Mouse (Mus musculus) midbrain, embryonic 13.5 days (tissue): ENCODE results near the gene Cntnap5b. TPM values are rescaled to one million over a fixed set of nuclear protein-coding genes. Genes with fewer than 3 reads are reported as not detected.
A peak's percentile ranks its signal among the peaks of the same experiment; 100 is the strongest.
"Not testable (repeated sequence)": the region's sequence is repeated elsewhere in the genome, so short reads cannot be mapped to it uniquely, and the experiment has no call there.

Experiments used
- ATAC-seq: fragments of 200-750 bp; cut with Nextera tagmentation; 2 replicates; pipeline ENCODE4 v1.8.0; 2017; ENCODE audit warnings: mild to moderate bottlenecking, moderate TSS enrichment, moderate library complexity
- H3K27ac ChIP-seq: fragments of 300-500 bp; sonication (generic); 2 replicates; pipeline ENCODE4 v1.5.1; 2015; ENCODE audit warnings: inconsistent platforms, mild to moderate bottlenecking, moderate library complexity
- H3K27me3 ChIP-seq: fragments of 300-500 bp; sonication (generic); 2 replicates; pipeline ENCODE4 v1.6.1; 2015; ENCODE audit warnings: mild to moderate bottlenecking, inconsistent platforms
- H3K36me3 ChIP-seq: fragments of 300-500 bp; sonication (generic); 2 replicates; pipeline ENCODE4 v1.6.1; 2015; ENCODE audit warnings: mild to moderate bottlenecking, inconsistent platforms
- H3K4me1 ChIP-seq: fragments of 300-500 bp; sonication (generic); replicated peaks from 2 replicates; pipeline ENCODE4 v1.6.1; 2015; ENCODE audit warnings: inconsistent platforms
- H3K4me2 ChIP-seq: fragments of 300-500 bp; sonication (generic); replicated peaks from 2 replicates; pipeline ENCODE4 v1.6.1; 2015; ENCODE audit warnings: moderate library complexity, mild to moderate bottlenecking, inconsistent platforms
- H3K4me3 ChIP-seq: fragments of 300-500 bp; sonication (generic); replicated peaks from 2 replicates; pipeline ENCODE4 v1.5.1; 2015; ENCODE audit warnings: mild to moderate bottlenecking, inconsistent platforms
- H3K9ac ChIP-seq: fragments of 300-500 bp; sonication (generic); replicated peaks from 2 replicates; pipeline ENCODE4 v1.6.1; 2015; ENCODE audit warnings: mild to moderate bottlenecking, inconsistent platforms
- H3K9me3 ChIP-seq: fragments of 300-500 bp; sonication (generic); 2 replicates; pipeline ENCODE4 v1.6.1; 2016; ENCODE audit warnings: mild to moderate bottlenecking, inconsistent platforms
- WGBS: fragments of 180-500 bp; shearing (Covaris S2); methylation state at CpG from one replicate; pipeline ENCODE4 v1.1.7; 2015; 5-methylcytosine and 5-hydroxymethylcytosine counted together
- polyA plus RNA-seq: library from polyadenylated mRNA; unstranded; fragments of >200 nt; fragmentation: Nextera tagmentation; extraction: Ambion mirVana; gene quantifications from 2 replicates; pipeline ENCODE4 v1.2.1, GENCODE M21; 2015

Gene Cntnap5b
- polyA plus RNA-seq, 1 experiment from 2014 or later = 1.0 TPM

DNA sequence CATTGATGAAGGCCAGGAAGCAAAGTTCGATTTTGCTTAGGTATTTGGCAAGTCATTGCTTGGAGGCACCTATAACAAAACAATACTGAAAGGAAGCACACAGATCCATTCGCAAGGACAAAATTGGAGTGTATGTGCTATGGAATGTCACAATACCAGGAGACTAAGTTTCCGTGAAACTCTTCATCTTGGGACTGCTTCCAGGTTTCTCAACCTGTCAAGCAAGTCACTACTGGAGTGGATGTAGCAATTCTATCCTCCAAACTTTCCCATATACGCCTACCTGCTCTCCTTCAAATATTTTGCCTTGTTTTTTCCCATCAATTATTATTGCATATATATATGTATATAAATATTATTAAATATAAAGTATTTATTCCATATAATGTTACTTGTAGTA lies 228.7 kb downstream of the Cntnap5b start:
- not testable (repeated sequence) for H3K4me1 ChIP-seq, H3K9me3 ChIP-seq, ATAC-seq, H3K27ac ChIP-seq, H3K36me3 ChIP-seq, H3K27me3 ChIP-seq, H3K9ac ChIP-seq, H3K4me2 ChIP-seq, H3K4me3 ChIP-seq
- whole genome bisulfite sequencing = 90% methylated on average over 4 of the region's 4 CpGs

DNA sequence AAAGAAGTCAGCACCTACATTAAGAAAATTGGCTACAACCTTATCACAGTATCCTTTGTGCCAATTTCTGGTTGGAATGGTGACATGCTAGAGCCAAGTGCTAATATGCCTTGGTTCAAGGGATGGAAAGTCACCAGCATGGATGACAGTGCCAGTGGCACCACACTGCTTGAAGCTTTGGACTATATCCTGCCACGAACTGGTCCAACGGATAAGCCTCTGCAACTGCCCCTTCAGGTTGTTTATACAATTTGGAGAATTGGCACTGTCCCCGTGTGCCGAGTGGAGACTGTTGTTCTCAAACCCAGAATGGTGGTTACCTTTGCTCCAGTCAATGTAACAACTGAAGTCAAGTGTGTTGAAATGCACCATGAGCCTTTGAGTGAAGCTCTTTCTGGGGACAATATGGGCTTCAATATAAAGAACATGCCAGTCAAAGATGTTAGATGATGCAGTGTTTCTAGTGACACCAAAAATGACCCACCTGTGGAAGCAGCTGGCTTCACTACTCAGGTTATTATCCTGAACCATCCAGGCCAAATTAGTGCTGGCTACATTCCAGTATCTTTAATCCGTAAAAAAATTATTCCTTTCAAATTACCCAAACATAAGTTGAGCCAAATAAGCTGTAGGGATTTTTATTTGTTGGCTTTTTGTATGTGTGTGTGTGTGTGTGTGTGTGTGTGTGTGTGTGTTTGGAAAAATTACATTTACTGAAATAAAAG lies 233.6 kb downstream of the Cntnap5b start:
- no peaks in the 10 kb centered on the region for H3K4me1 ChIP-seq
- H3K9me3 ChIP-seq = no peaks in the 10 kb centered on the region
- no peaks in the 10 kb centered on the region for H3K36me3 ChIP-seq
- H3K4me3 ChIP-seq = no peak overlapping the region
- no peak overlapping the region for H3K9ac ChIP-seq
- 83% methylated on average over 5 of the region's 5 CpGs for WGBS
- H3K4me2 ChIP-seq = no peak overlapping the region
- no peak for ATAC-seq
- H3K27me3 ChIP-seq = no peaks in the 10 kb centered on the region
- no peak overlapping the region for H3K27ac ChIP-seq

- Histone ChIP-seq H3K9me3 (no peaks in the 10 kb centered on the region), H3K27ac (no peak overlapping the region), H3K27me3 (no peaks in the 10 kb centered on the region), H3K4me1 (no peaks in the 10 kb centered on the region), H3K36me3 (no peaks in the 10 kb centered on the region), H3K9ac (no peak overlapping the region), H3K4me2 (no peak overlapping the region), H3K4me3 (no peak overlapping the region)
- WGBS = 90% methylated on average over 2 of the region's 2 CpGs
- no peak for ATAC-seq
These were observed 269.2 kb downstream of the Cntnap5b start for GRCm38 (mm10) chr1:100041808-100042207.

GRCm38 (mm10) chr1:100079812-100080211 lies 307.2 kb downstream of the Cntnap5b start:
- Histone ChIP-seq H3K4me3 (no peak overlapping the region), H3K9ac (no peak overlapping the region), H3K4me2 (no peak overlapping the region), H3K9me3 (no peaks in the 10 kb centered on the region), H3K27me3 (no peaks in the 10 kb centered on the region), H3K36me3 (no peaks in the 10 kb centered on the region), H3K4me1 (no peaks in the 10 kb centered on the region), H3K27ac (no peak overlapping the region)
- 69% methylated on average over 2 of the region's 2 CpGs for WGBS
- no peak for ATAC-seq

DNA sequence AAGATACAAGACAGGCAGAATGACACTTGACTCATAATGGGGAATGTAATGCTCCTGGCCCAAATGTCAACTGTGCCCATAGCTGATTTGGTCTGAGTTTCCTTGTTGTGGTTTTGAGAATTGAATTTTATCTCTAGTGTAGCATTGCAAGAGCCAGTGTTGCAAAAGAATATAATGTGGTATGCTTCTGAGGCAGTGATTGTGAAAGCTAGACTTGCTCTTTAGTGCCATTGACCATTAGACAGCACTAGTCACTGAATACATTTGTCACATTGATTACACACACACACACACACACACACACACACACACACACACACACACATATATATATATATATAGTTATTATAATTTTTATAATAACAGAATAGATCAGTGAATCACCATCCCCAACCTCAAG lies 328.0 kb downstream of the Cntnap5b start:
- H3K9ac ChIP-seq = no peak overlapping the region
- no peaks in the 10 kb centered on the region for H3K27me3 ChIP-seq
- ATAC-seq = no peak
- H3K4me1 ChIP-seq = no peaks in the 10 kb centered on the region
- H3K36me3 ChIP-seq = no peaks in the 10 kb centered on the region
- H3K27ac ChIP-seq = no peak overlapping the region
- no peak overlapping the region for H3K4me2 ChIP-seq
- H3K4me3 ChIP-seq = no peak overlapping the region
- H3K9me3 ChIP-seq = no peaks in the 10 kb centered on the region

- H3K27ac ChIP-seq = no peak overlapping the region
- H3K4me3 ChIP-seq = no peak overlapping the region
- H3K36me3 ChIP-seq = no peaks in the 10 kb centered on the region
- no peaks in the 10 kb centered on the region for H3K9me3 ChIP-seq
- H3K9ac ChIP-seq = no peak overlapping the region
- no peaks in the 10 kb centered on the region for H3K4me1 ChIP-seq
- WGBS = 59% methylated on average over 1 of the region's 1 CpGs
- ATAC-seq = no peak
- no peaks in the 10 kb centered on the region for H3K27me3 ChIP-seq
- no peak overlapping the region for H3K4me2 ChIP-seq
These were observed 328.5 kb downstream of the Cntnap5b start for GRCm38 (mm10) chr1:100101017-100101416.

GRCm38 (mm10) chr1:100104343-100104742 lies 331.8 kb downstream of the Cntnap5b start:
- Histone ChIP-seq H3K4me3 (no peak overlapping the region), H3K27me3 (no peaks in the 10 kb centered on the region), H3K27ac (no peak overlapping the region), H3K9me3 (no peaks in the 10 kb centered on the region), H3K4me1 (no peaks in the 10 kb centered on the region), H3K36me3 (no peaks in the 10 kb centered on the region), H3K9ac (no peak overlapping the region), H3K4me2 (no peak overlapping the region)
- ATAC-seq = no peak
- WGBS = 80% methylated on average over 2 of the region's 2 CpGs

DNA sequence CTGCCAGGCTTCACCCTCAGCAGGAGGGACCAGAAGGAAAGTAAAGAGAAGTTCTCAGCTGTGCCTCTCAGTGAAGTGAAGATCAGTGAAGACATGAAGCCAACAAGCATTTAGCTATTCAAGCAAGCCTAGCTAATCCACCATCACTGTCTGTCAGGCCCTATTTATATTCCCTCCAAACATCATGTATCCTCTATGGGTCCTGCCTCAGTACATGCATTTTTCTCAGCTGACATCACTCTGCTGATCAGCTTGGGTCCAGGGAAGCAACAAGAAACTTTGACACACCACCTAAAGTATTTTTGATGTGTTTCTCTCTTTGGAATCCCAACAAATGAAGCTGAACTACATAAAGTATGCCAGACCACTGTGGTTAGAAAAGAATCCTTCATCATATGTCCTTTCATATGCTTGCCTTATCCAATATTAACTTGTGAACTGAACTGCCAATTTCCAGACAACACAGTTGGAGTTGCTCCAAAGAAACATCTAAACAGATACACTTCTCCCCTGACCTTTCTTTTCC lies 349.9 kb downstream of the Cntnap5b start:
- Histone ChIP-seq H3K27me3 (no peaks in the 10 kb centered on the region), H3K4me1 (no peaks in the 10 kb centered on the region), H3K9ac (no peak overlapping the region), H3K4me3 (no peak overlapping the region), H3K9me3 (no peaks in the 10 kb centered on the region), H3K27ac (no peak overlapping the region), H3K36me3 (no peaks in the 10 kb centered on the region), H3K4me2 (no peak overlapping the region)
- ATAC-seq = no peak

GRCm38 (mm10) chr1:100163588-100164357 lies 391.2 kb downstream of the Cntnap5b start:
- no peak overlapping the region for H3K4me2 ChIP-seq
- no peaks in the 10 kb centered on the region for H3K9me3 ChIP-seq
- WGBS = 35% methylated on average over 2 of the region's 2 CpGs
- no peak overlapping the region for H3K9ac ChIP-seq
- no peaks in the 10 kb centered on the region for H3K4me1 ChIP-seq
- H3K27ac ChIP-seq = no peak overlapping the region
- no peak overlapping the region for H3K4me3 ChIP-seq
- H3K27me3 ChIP-seq = no peaks in the 10 kb centered on the region
- peak; percentile 77 for ATAC-seq
- no peaks in the 10 kb centered on the region for H3K36me3 ChIP-seq

DNA sequence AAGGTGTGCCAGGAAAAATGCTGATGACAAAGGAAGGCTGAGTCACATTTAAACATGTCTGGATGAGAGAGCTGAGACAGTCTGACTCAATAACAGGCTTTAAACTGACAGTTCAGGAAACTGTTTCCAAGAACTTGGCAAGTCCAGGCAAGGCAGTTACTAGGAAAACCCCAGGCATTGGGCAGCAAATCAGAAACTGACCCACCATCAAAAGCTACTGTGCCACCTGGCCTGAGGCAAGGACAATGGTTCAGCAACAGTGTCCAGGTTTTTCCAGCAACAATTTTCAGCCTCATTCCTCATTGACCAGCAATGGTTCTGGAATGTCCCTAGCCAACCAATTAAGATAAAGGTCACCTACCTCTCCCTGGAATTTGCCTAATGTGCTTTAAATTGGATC lies 399.0 kb downstream of the Cntnap5b start:
- Histone ChIP-seq H3K4me1 (no peaks in the 10 kb centered on the region), H3K27me3 (no peaks in the 10 kb centered on the region), H3K9me3 (no peaks in the 10 kb centered on the region), H3K36me3 (no peaks in the 10 kb centered on the region), H3K4me3 (no peak overlapping the region), H3K27ac (no peak overlapping the region), H3K9ac (no peak overlapping the region), H3K4me2 (no peak overlapping the region)
- no peak for ATAC-seq

GRCm38 (mm10) chr1:100180050-100180449 lies 407.5 kb downstream of the Cntnap5b start:
- no peak overlapping the region for H3K4me2 ChIP-seq
- no peaks in the 10 kb centered on the region for H3K36me3 ChIP-seq
- H3K27me3 ChIP-seq = no peaks in the 10 kb centered on the region
- H3K4me1 ChIP-seq = no peaks in the 10 kb centered on the region
- H3K9ac ChIP-seq = no peak overlapping the region
- ATAC-seq = peak; percentile 96
- no peak overlapping the region for H3K4me3 ChIP-seq
- no peaks in the 10 kb centered on the region for H3K9me3 ChIP-seq
- H3K27ac ChIP-seq = no peak overlapping the region
- WGBS = 85% methylated on average over 5 of the region's 5 CpGs

DNA sequence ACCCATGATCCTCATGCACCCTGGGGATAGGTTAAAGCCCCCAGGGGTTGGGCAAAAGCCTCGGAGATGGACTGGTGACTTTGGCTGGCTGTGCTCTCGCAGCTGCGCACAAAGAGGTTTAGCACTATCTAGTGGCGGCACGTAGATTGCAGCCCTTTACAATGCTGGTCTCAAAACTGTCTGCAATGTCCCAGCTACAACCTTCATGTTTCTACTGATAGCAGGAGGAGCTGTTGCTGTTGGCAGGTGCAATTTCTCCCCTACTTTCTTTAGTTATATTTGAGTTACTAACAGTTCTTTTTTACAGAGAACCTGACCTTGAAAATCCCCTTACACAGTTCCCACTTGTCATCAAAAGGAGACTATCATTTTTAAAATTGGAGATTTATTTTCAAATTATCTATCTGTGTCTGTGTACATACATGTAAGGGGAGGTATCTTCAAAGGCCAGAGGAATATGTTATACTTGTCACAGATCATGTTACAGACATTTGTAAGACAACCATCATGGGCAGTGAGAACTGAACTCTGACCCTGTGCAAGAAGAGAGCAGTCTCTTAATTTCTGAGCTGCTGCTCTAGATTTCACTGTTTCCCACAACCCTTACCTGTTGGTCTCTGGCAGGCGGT lies 459.5 kb downstream of the Cntnap5b start:
- Histone ChIP-seq H3K4me1 (no peaks in the 10 kb centered on the region), H3K27ac (no peak overlapping the region), H3K4me2 (no peak overlapping the region), H3K27me3 (no peaks in the 10 kb centered on the region), H3K9me3 (no peaks in the 10 kb centered on the region), H3K9ac (no peak overlapping the region), H3K4me3 (no peak overlapping the region), H3K36me3 (no peaks in the 10 kb centered on the region)
- 10% methylated on average over 6 of the region's 6 CpGs for WGBS
- peak; percentile 88 for ATAC-seq
